Mouse (Mus musculus) hematopoietic multipotent progenitor cell, adult 10-12 weeks (in vitro differentiated cells): ENCODE measurements around the gene Zfp367. TPM values are rescaled to one million over a fixed set of nuclear protein-coding genes. Genes with fewer than 3 reads are reported as not detected.

Experiments
- polyA plus RNA-seq: library from polyadenylated mRNA; stranded (reverse); fragments of >175 nt; gene quantifications from 2 replicates; pipeline ENCODE4 v1.2.3, GENCODE M21; 2012; ENCODE audit warnings: low replicate concordance

Gene Zfp367
- polyA plus RNA-seq, result 4.5 and 9.7 TPM in 2 replicates

GRCm38 (mm10) chr13:64153083-64153682, at the start of gene Zfp367:
Gene Zfp367 (minus strand): TSS chr13:64153202.

GRCm38 (mm10) chr13:64161548-64161915, 8.5 kb upstream of the Zfp367 start, which contains the start of gene Habp4:
Gene Habp4 (plus strand): TSS chr13:64161824.

GRCm38 (mm10) chr13:64128858-64129615, 24.0 kb downstream of the Zfp367 start, which contains the start of gene Slc35d2:
Gene Slc35d2 (minus strand): TSS chr13:64129368.

GRCm38 (mm10) chr13:64089130-64089529, 63.9 kb downstream of the Zfp367 start, which contains the start of gene Hsd17b3:
Gene Hsd17b3 (minus strand): TSS chr13:64089230.

Other genes starting within 250 kb of the Zfp367 start
- gene Hsd17b3, start 64.0 kb downstream of the Zfp367 start, polyA plus RNA-seq, result not detected in 2 replicates
- 37.7 and 56.2 TPM in 2 replicates for gene Slc35d2, start 23.8 kb downstream of the Zfp367 start, polyA plus RNA-seq
- gene Habp4, start 8.6 kb upstream of the Zfp367 start, polyA plus RNA-seq, result 43.3 and 124 TPM in 2 replicates
- gene Cdc14b, start 122.1 kb upstream of the Zfp367 start, polyA plus RNA-seq, result 2.1 TPM in 2 replicates
- 4.6 and 5.4 TPM in 2 replicates for gene Aaed1, start 159.5 kb upstream of the Zfp367 start, polyA plus RNA-seq
- gene Ctsl, start 217.7 kb upstream of the Zfp367 start, polyA plus RNA-seq, result 1.8 TPM in 2 replicates